Mouse (Mus musculus): Measurements from ENCODE around the gene Grasp.

Gene Grasp

GRCm38 (mm10) chr15:101274380-101274779, 50.4 kb downstream of the Grasp start:
- DNase-seq (ENCODE audit: low spot score), result no peak

- DNase-seq (ENCODE audit: low spot score), result no peak
Observed at GRCm38 (mm10) chr15:101277351-101277899, 53.4 kb downstream of the Grasp start.

GRCm38 (mm10) chr15:101278589-101278988, 54.6 kb downstream of the Grasp start:
- no peak for DNase-seq (ENCODE audit: low spot score)

- DNase-seq (ENCODE audit: low spot score), result no peak
Observed at GRCm38 (mm10) chr15:101279430-101279999, 55.5 kb downstream of the Grasp start.
